In genomic region chr11:74584946-74585723, GRCm38 (mm10) we compare ENCODE assay signal across 10 mouse cellular contexts. TPM values are rescaled to one million over a fixed set of nuclear protein-coding genes. Genes with fewer than 3 reads are reported as not detected.
A peak's percentile ranks its signal among the peaks of the same experiment; 100 is the strongest.
DNase-seq lines count a peak whose midpoint lies in the region; ATAC-seq and TF ChIP-seq lines count a peak whose summit lies in the region.
"Had no signal": no experiment of that assay in that cellular context is flagged by ENCODE, and none has a peak within 500 bp of the region (broad histone marks: within the 10 kb centered on the region; RNA-seq: fewer than 3 reads in every experiment).

No protein-coding gene starts in this region.

- H3K36me3 ChIP-seq in intestine, embryonic 15.5 days: no peaks in the 10 kb centered on the region
- no peaks in the 10 kb centered on the region for H3K36me3 ChIP-seq in intestine, embryonic 16.5 days (ENCODE audit: control insufficient read depth, insufficient read depth, low read length)
- no peaks in the 10 kb centered on the region for H3K36me3 ChIP-seq in ES-Bruce4 (ENCODE audit: control insufficient read depth, insufficient read depth, low read length, poor library complexity, severe bottlenecking)
- no peaks in the 10 kb centered on the region for H3K36me3 ChIP-seq in liver, embryonic 13.5 days
- H3K36me3 ChIP-seq in midbrain, embryonic 11.5 days (ENCODE audit: control insufficient read depth, insufficient read depth, low read length): no peaks in the 10 kb centered on the region
- H3K36me3 ChIP-seq: limb, embryonic 12.5 days; neural tube, embryonic 12.5 days had no signal

- ATAC-seq in intestine, embryonic 15.5 days: 0 out of 2 replicates have a peak, but pooled peaks have one; percentile 28
- no peak for ATAC-seq in intestine, embryonic 16.5 days
- no peak for ATAC-seq in liver, embryonic 13.5 days (ENCODE audit: low read depth)
- no peak for ATAC-seq in midbrain, embryonic 11.5 days (ENCODE audit: low FRiP score)

- H3K4me1 ChIP-seq in intestine, embryonic 15.5 days (replicated peaks): peaks cover 5% of the 10 kb centered on the region; the same call in 1 of the 2 replicates
- H3K4me1 ChIP-seq in intestine, embryonic 16.5 days (ENCODE audit: control insufficient read depth, insufficient read depth, low read length): peaks cover 5% of the 10 kb centered on the region; the same call in 1 of the 2 replicates
- peaks cover 8% of the 10 kb centered on the region for H3K4me1 ChIP-seq in ES-Bruce4 (ENCODE audit: control insufficient read depth, insufficient read depth, low read length)
- H3K4me1 ChIP-seq in liver, embryonic 13.5 days (replicated peaks): peaks cover 26% of the 10 kb centered on the region
- no peaks in the 10 kb centered on the region for H3K4me1 ChIP-seq in midbrain, embryonic 11.5 days (ENCODE audit: control insufficient read depth, insufficient read depth, low read length)

- no peak for TF ChIP-seq POLR2A in ES-Bruce4 (IDR thresholded peaks at IDR 0.05; ENCODE audit: insufficient read depth, low read length)

- DNase-seq in adrenal gland, postnatal 25 days: peak; percentile 28
- peak; percentile 38 for DNase-seq in liver, embryonic 13.5 days
- no peak for DNase-seq in heart, postnatal 36 days
- DNase-seq in right cerebral cortex, postnatal 36 days (ENCODE audit: low spot score in 2 of 2): no peak
- DNase-seq in midbrain, embryonic 11.5 days (ENCODE audit: low spot score, missing footprints): no peak

- intact Hi-C loops in heart, postnatal 36 days (cut with DNase I): no loop called here

- no peak for TF ChIP-seq CTCF in ES-Bruce4 (IDR thresholded peaks at IDR 0.05; ENCODE audit: low read depth, low read length)

- H3K4me2 ChIP-seq in intestine, embryonic 15.5 days (replicated peaks): no peak overlapping the region
- H3K4me2 ChIP-seq in intestine, embryonic 16.5 days (ENCODE audit: low read depth, low read length): no peak overlapping the region
- H3K4me2 ChIP-seq in liver, embryonic 13.5 days: no peak overlapping the region
- no peak overlapping the region for H3K4me2 ChIP-seq in midbrain, embryonic 11.5 days
- H3K4me2 ChIP-seq: limb, embryonic 12.5 days; neural tube, embryonic 12.5 days had no signal

- no peak overlapping the region for H3K9ac ChIP-seq in intestine, embryonic 15.5 days
- H3K9ac ChIP-seq in intestine, embryonic 16.5 days (ENCODE audit: low read depth, low read length): no peak overlapping the region
- no peak overlapping the region for H3K9ac ChIP-seq in ES-Bruce4 (ENCODE audit: low read depth, poor library complexity, severe bottlenecking)
- H3K9ac ChIP-seq in liver, embryonic 13.5 days: no peak overlapping the region
- H3K9ac ChIP-seq in midbrain, embryonic 11.5 days (ENCODE audit: low read length): no peak overlapping the region
- H3K9ac ChIP-seq: limb, embryonic 12.5 days; neural tube, embryonic 12.5 days had no signal

- peak; percentile 75 for TF ChIP-seq EP300 in ES-Bruce4 (IDR thresholded peaks at IDR 0.05; ENCODE audit: insufficient read depth, low read depth, low read length)

- H3K27me3 ChIP-seq in intestine, embryonic 15.5 days (replicated peaks): peaks cover 31% of the 10 kb centered on the region
- peaks cover 21% of the 10 kb centered on the region for H3K27me3 ChIP-seq in intestine, embryonic 16.5 days (replicated peaks; ENCODE audit: control insufficient read depth, insufficient read depth, low read length)
- no peaks in the 10 kb centered on the region for H3K27me3 ChIP-seq in ES-Bruce4 (ENCODE audit: control insufficient read depth, insufficient read depth, low read length, poor library complexity, severe bottlenecking)
- peaks cover 60% of the 10 kb centered on the region for H3K27me3 ChIP-seq in liver, embryonic 13.5 days
- peaks cover 23% of the 10 kb centered on the region for H3K27me3 ChIP-seq in midbrain, embryonic 11.5 days (ENCODE audit: control insufficient read depth, insufficient read depth, low read length)

- H3K9me3 ChIP-seq in intestine, embryonic 15.5 days: no peaks in the 10 kb centered on the region
- no peaks in the 10 kb centered on the region for H3K9me3 ChIP-seq in intestine, embryonic 16.5 days (ENCODE audit: control insufficient read depth, low read length)
- H3K9me3 ChIP-seq in ES-Bruce4 (replicated peaks; ENCODE audit: control insufficient read depth, insufficient read depth, low read length, poor library complexity, severe bottlenecking): no peaks in the 10 kb centered on the region
- no peaks in the 10 kb centered on the region for H3K9me3 ChIP-seq in liver, embryonic 13.5 days (replicated peaks)
- H3K9me3 ChIP-seq in midbrain, embryonic 11.5 days (ENCODE audit: control insufficient read depth, low read length): no peaks in the 10 kb centered on the region
- H3K9me3 ChIP-seq: limb, embryonic 12.5 days; neural tube, embryonic 12.5 days had no signal

- no peak overlapping the region for H3K4me3 ChIP-seq in intestine, embryonic 15.5 days (replicated peaks)
- H3K4me3 ChIP-seq in intestine, embryonic 16.5 days (ENCODE audit: low read length): no peak overlapping the region
- no peak overlapping the region for H3K4me3 ChIP-seq in ES-Bruce4 (ENCODE audit: low read depth, low read length)
- H3K4me3 ChIP-seq in liver, embryonic 13.5 days (replicated peaks): no peak overlapping the region
- no peak overlapping the region for H3K4me3 ChIP-seq in midbrain, embryonic 11.5 days (ENCODE audit: low read depth, low read length)
- H3K4me3 ChIP-seq: limb, embryonic 12.5 days; neural tube, embryonic 12.5 days had no signal

- H3K27ac ChIP-seq in intestine, embryonic 15.5 days: no peak overlapping the region
- H3K27ac ChIP-seq in intestine, embryonic 16.5 days (ENCODE audit: low read length): no peak overlapping the region
- 0 out of 2 replicates have a peak overlapping the region, but pooled peaks have one; percentile 13 for H3K27ac ChIP-seq in ES-Bruce4 (ENCODE audit: insufficient read depth, low read length)
- no peak overlapping the region for H3K27ac ChIP-seq in liver, embryonic 13.5 days
- H3K27ac ChIP-seq in midbrain, embryonic 11.5 days (ENCODE audit: low read depth, low read length): no peak overlapping the region
- H3K27ac ChIP-seq: limb, embryonic 12.5 days; neural tube, embryonic 12.5 days had no signal

- WGBS in intestine, embryonic 15.5 days: 64% methylated on average over 10 of the region's 10 CpGs
- WGBS in intestine, embryonic 16.5 days: 62% methylated on average over 10 of the region's 10 CpGs
- WGBS in liver, embryonic 13.5 days (ENCODE audit: insufficient replicate concordance): 54% methylated on average over 10 of the region's 10 CpGs
- WGBS in midbrain, embryonic 11.5 days: 67% methylated on average over 10 of the region's 10 CpGs

RNA-seq across cellular contexts. Expression of gene Rap1gap2, which starts 25.6 kb away (rescaled TPM):
- polyA plus RNA-seq in intestine, embryonic 15.5 days (2015; fragmentation: Nextera tagmentation; extraction: Ambion mirVana): 12.1 and 12.4 TPM in 2 replicates
- 8.4 and 10.5 TPM in 2 replicates for polyA plus RNA-seq in intestine, embryonic 16.5 days (2015; fragmentation: Nextera tagmentation; extraction: Ambion mirVana)
- 4.0 and 5.7 TPM in 2 replicates for polyA plus RNA-seq in ES-Bruce4 (2011; ENCODE audit: insufficient read depth, insufficient read length, low read depth, missing spikeins)
- 5.9 and 11.5 TPM in 2 replicates for total RNA-seq in adrenal gland, postnatal 25 days (2021)
- 0.77 and 0.82 TPM in 2 replicates for polyA plus RNA-seq in liver, embryonic 13.5 days (2015; fragmentation: Nextera tagmentation; extraction: Ambion mirVana)
- 10 to 100 TPM; 74.1 to 86.6 TPM for total RNA-seq in heart, postnatal 36 days (2021)
- 2.5 TPM in 2 replicates for polyA plus RNA-seq in midbrain, embryonic 11.5 days (2014; fragmentation: Nextera tagmentation; extraction: Ambion mirVana)

RNA-seq across cellular contexts. Expression of gene Ccdc92b, which starts 34.3 kb away (rescaled TPM):
- 0.52 and 0.54 TPM in 2 replicates for polyA plus RNA-seq in intestine, embryonic 15.5 days (2015; fragmentation: Nextera tagmentation; extraction: Ambion mirVana)
- 0.29 and 0.53 TPM in 2 replicates for polyA plus RNA-seq in intestine, embryonic 16.5 days (2015; fragmentation: Nextera tagmentation; extraction: Ambion mirVana)
- polyA plus RNA-seq in ES-Bruce4 (2011; ENCODE audit: insufficient read depth, insufficient read length, low read depth, missing spikeins): 4.8 and 5.3 TPM in 2 replicates
- 3.3 and 4.1 TPM in 2 replicates for total RNA-seq in adrenal gland, postnatal 25 days (2021)
- polyA plus RNA-seq in liver, embryonic 13.5 days (2015; fragmentation: Nextera tagmentation; extraction: Ambion mirVana): 7.6 and 8.3 TPM in 2 replicates
- under 1 TPM; 0.33 to 0.36 TPM for total RNA-seq in heart, postnatal 36 days (2021)
- polyA plus RNA-seq in midbrain, embryonic 11.5 days (2014; fragmentation: Nextera tagmentation; extraction: Ambion mirVana): 1.1 and 1.6 TPM in 2 replicates

Comparison
In these comparisons a context has a peak if more than half of its experiments do, and no peak if none do; other contexts are left out.
1. DNase-seq: peak in adrenal gland, postnatal 25 days (single experiment) and liver, embryonic 13.5 days (single experiment); none in heart, postnatal 36 days (0 of 2), right cerebral cortex, postnatal 36 days (0 of 2) and midbrain, embryonic 11.5 days (single experiment).